Mouse (Mus musculus) naive thymus-derived CD4-positive, alpha-beta T cell, adult 2 months (primary cell): ENCODE results near the gene Zscan20.

Source experiments
- DNase-seq: peaks from one replicate; pipeline ENCODE4 v3.0.0-alpha.2; 2011; ENCODE audit warnings: low read depth

The Zscan20 gene

GRCm38 (mm10) chr4:128609925-128610402 is at the start of gene Zscan20:
Gene Zscan20 (minus strand): TSS chr4:128610098.
- DNase-seq, result peak; percentile 97

GRCm38 (mm10) chr4:128655446-128655845 is 45.5 kb upstream of the Zscan20 start:
- DNase-seq, result peak; percentile 44

- DNase-seq, result peak; percentile 94
These were observed 44.8 kb upstream of the Zscan20 start, which contains the start of gene Phc2 for GRCm38 (mm10) chr4:128654505-128655381. Gene Phc2 (plus strand): TSS chr4:128654702.

GRCm38 (mm10) chr4:128652584-128653298 is 42.8 kb upstream of the Zscan20 start:
- DNase-seq, result no peak

- no peak for DNase-seq
These were observed 41.6 kb upstream of the Zscan20 start for GRCm38 (mm10) chr4:128651530-128651929.

- DNase-seq, result no peak
These were observed 38.8 kb upstream of the Zscan20 start for GRCm38 (mm10) chr4:128648567-128649255.

GRCm38 (mm10) chr4:128646762-128647161 is 36.9 kb upstream of the Zscan20 start:
- DNase-seq, result no peak

- no peak for DNase-seq
These were observed 36.0 kb upstream of the Zscan20 start for GRCm38 (mm10) chr4:128645896-128646295.

GRCm38 (mm10) chr4:128641766-128642717 is 32.1 kb upstream of the Zscan20 start:
- DNase-seq, result no peak

- no peak for DNase-seq
These were observed 28.5 kb upstream of the Zscan20 start for GRCm38 (mm10) chr4:128638265-128638923.

GRCm38 (mm10) chr4:128637250-128637649 is 27.4 kb upstream of the Zscan20 start:
- DNase-seq, result no peak

GRCm38 (mm10) chr4:128635894-128636585 is 26.1 kb upstream of the Zscan20 start:
- no peak for DNase-seq

GRCm38 (mm10) chr4:128635451-128635850 is 25.6 kb upstream of the Zscan20 start:
- no peak for DNase-seq

- no peak for DNase-seq
These were observed 11.2 kb upstream of the Zscan20 start for GRCm38 (mm10) chr4:128621109-128621508.

- no peak for DNase-seq
These were observed 10.7 kb upstream of the Zscan20 start for GRCm38 (mm10) chr4:128620572-128620971.

- no peak for DNase-seq
These were observed 9.1 kb upstream of the Zscan20 start for GRCm38 (mm10) chr4:128618963-128619362.

GRCm38 (mm10) chr4:128618246-128618911 is 8.5 kb upstream of the Zscan20 start, which contains the start of gene Tlr12:
Gene Tlr12 (minus strand): TSS chr4:128618619.
- DNase-seq, result peak; percentile 73

GRCm38 (mm10) chr4:128617363-128618120 is 7.6 kb upstream of the Zscan20 start:
- DNase-seq, result peak; percentile 59
